Mouse (Mus musculus) kidney, embryonic 16.5 days (tissue): Measurements from ENCODE around the gene Lpin1. TPM values are rescaled to one million over a fixed set of nuclear protein-coding genes. Genes with fewer than 3 reads are reported as not detected.

Experiments
- ATAC-seq: fragments of 200-750 bp; cut with Nextera tagmentation; 2 replicates; pipeline ENCODE4 v1.8.0; 2017; ENCODE audit warnings: moderate TSS enrichment; ENCODE audit not compliant: low FRiP score, low TSS enrichment
- H3K27ac ChIP-seq: fragments of 300-500 bp; sonication (generic); 2 replicates; pipeline ENCODE4 v1.5.1; 2014; ENCODE audit warnings: low read length
- H3K27me3 ChIP-seq: fragments of 300-500 bp; sonication (generic); 2 replicates; pipeline ENCODE4 v1.6.1; 2014; ENCODE audit warnings: low read length, control low read depth, mixed read lengths; ENCODE audit not compliant: insufficient read depth
- H3K36me3 ChIP-seq: fragments of 300-500 bp; sonication (generic); 2 replicates; pipeline ENCODE4 v1.6.1; 2014; ENCODE audit warnings: low read length, control low read depth, mixed read lengths; ENCODE audit not compliant: insufficient read depth
- H3K4me1 ChIP-seq: fragments of 300-500 bp; sonication (generic); 2 replicates; pipeline ENCODE4 v1.6.1; 2014; ENCODE audit warnings: low read length, control low read depth, mixed read lengths; ENCODE audit not compliant: insufficient read depth
- H3K4me2 ChIP-seq: fragments of 300-500 bp; sonication (generic); replicated peaks from 2 replicates; pipeline ENCODE4 v1.6.1; 2014; ENCODE audit warnings: low read depth, low read length
- H3K4me3 ChIP-seq: fragments of 300-500 bp; sonication (generic); 2 replicates; pipeline ENCODE4 v1.5.1; 2014; ENCODE audit warnings: mild to moderate bottlenecking, low read length
- H3K9ac ChIP-seq: fragments of 300-500 bp; sonication (generic); replicated peaks from 2 replicates; pipeline ENCODE4 v1.6.1; 2014; ENCODE audit warnings: low read length
- H3K9me3 ChIP-seq: fragments of 300-500 bp; sonication (generic); 2 replicates; pipeline ENCODE4 v1.6.1; 2016; ENCODE audit warnings: low read length, control low read depth
- WGBS: fragments of 180-500 bp; shearing (Covaris S2); extraction: QIAGEN DNeasy Blood & Tissue Kit; methylation state at CpG from one replicate; pipeline ENCODE4 v1.1.7; 2014; 5-methylcytosine and 5-hydroxymethylcytosine counted together
- polyA plus RNA-seq: library from polyadenylated mRNA; unstranded; fragments of >200 nt; fragmentation: Nextera tagmentation; extraction: Ambion mirVana; gene quantifications from 2 replicates; pipeline ENCODE4 v1.2.1, GENCODE M21; 2015

Lpin1 gene
- polyA plus RNA-seq, 1 experiment from 2014 or later: 5.7 TPM

DNA sequence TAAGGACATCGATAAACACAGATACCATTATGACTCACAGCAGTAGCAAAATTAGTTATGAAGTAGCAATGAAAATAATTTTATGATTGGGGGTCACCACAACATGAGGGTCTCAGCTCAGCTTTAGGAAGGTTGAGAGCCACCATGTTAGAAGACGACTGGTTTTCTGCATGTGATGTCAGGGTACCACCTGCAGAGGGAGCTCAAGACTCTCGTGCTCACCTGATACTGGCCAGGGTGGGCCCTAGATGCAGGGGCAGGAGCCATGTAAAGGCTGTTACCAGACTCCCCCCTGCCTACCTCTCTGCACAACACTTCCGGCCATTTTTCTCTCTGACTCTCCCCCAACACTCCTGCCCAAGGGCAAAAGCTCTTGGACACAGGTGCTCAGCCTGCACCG, 31.2 kb upstream of the Lpin1 start:
- Histone ChIP-seq H3K4me3 (no peak overlapping the region), H3K27me3 (no peaks in the 10 kb centered on the region), H3K36me3 (no peaks in the 10 kb centered on the region), H3K4me2 (no peak overlapping the region), H3K9me3 (no peaks in the 10 kb centered on the region), H3K4me1 (no peaks in the 10 kb centered on the region), H3K9ac (no peak overlapping the region), H3K27ac (no peak overlapping the region)
- no peak for ATAC-seq
- WGBS: 57% methylated on average over 5 of the region's 5 CpGs

- H3K27me3 ChIP-seq: no peaks in the 10 kb centered on the region
- H3K27ac ChIP-seq: no peak overlapping the region
- no peak overlapping the region for H3K4me3 ChIP-seq
- H3K36me3 ChIP-seq: no peaks in the 10 kb centered on the region
- H3K4me1 ChIP-seq: no peaks in the 10 kb centered on the region
- ATAC-seq: no peak
- H3K9me3 ChIP-seq: no peaks in the 10 kb centered on the region
- no peak overlapping the region for H3K4me2 ChIP-seq
- 82% methylated on average over 6 of the region's 6 CpGs for WGBS
- H3K9ac ChIP-seq: no peak overlapping the region
Observed at GRCm38 (mm10) chr12:16640075-16640474, 29.3 kb upstream of the Lpin1 start.

DNA sequence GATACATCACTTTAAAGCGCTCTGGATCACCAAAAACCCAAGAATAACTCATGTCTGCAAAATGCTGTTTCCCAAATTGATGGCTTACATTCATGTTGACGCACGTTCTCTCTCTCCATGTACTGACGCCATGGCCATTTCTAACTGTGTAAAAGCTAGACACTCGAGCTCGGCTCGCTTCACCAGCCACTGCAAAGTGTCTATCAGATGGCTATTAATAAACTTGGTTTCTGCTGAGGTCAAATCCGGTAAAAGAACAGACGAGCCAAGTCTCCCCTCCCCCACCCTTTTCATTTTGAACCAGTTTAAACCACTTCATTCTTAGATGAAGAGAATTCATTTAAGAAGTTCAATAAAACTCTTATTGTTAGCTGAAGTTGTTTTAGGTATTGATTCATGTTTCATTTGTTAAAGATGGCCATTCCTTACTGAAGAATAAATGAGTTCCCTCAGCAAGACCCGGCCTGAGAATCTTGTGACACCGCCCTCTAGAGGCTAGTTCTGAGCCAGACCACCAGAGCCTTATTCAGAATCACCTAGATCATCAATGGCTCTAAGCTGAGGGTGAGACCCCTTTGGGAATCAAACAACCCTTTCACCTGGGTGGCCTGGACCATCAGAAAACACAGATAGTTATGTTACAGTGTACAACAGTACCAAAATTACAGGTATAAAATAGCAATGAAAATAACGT, 28.5 kb upstream of the Lpin1 start:
- no peak for ATAC-seq
- Histone ChIP-seq H3K4me2 (no peak overlapping the region), H3K4me3 (no peak overlapping the region), H3K4me1 (no peaks in the 10 kb centered on the region), H3K9ac (no peak overlapping the region), H3K36me3 (no peaks in the 10 kb centered on the region), H3K27me3 (no peaks in the 10 kb centered on the region), H3K9me3 (no peaks in the 10 kb centered on the region), H3K27ac (no peak overlapping the region)
- 71% methylated on average over 12 of the region's 12 CpGs for WGBS

DNA sequence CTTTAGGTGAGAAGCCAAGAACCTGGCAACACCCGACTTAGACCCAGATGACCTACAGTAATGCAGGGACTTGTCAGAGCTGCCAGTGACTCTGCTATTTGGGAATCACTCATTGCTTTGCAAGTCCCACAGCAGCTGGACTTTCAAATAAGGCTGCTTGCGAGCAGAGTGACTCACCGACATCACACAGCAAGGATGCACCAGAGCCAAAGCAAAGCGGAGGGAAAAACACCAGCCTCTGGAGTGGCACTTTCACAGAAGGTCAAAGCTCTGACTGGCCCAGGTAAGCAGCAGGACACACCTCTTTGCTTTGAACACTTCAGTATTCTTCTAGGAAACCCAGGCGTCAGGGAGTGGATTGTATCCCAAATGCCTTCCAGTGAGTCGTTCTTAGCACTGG, 25.1 kb upstream of the Lpin1 start:
- no peaks in the 10 kb centered on the region for H3K27me3 ChIP-seq
- no peak overlapping the region for H3K9ac ChIP-seq
- no peak overlapping the region for H3K27ac ChIP-seq
- WGBS: 71% methylated on average over 6 of the region's 6 CpGs
- no peaks in the 10 kb centered on the region for H3K36me3 ChIP-seq
- no peak overlapping the region for H3K4me3 ChIP-seq
- H3K4me1 ChIP-seq: no peaks in the 10 kb centered on the region
- no peaks in the 10 kb centered on the region for H3K9me3 ChIP-seq
- H3K4me2 ChIP-seq: no peak overlapping the region
- no peak for ATAC-seq

DNA sequence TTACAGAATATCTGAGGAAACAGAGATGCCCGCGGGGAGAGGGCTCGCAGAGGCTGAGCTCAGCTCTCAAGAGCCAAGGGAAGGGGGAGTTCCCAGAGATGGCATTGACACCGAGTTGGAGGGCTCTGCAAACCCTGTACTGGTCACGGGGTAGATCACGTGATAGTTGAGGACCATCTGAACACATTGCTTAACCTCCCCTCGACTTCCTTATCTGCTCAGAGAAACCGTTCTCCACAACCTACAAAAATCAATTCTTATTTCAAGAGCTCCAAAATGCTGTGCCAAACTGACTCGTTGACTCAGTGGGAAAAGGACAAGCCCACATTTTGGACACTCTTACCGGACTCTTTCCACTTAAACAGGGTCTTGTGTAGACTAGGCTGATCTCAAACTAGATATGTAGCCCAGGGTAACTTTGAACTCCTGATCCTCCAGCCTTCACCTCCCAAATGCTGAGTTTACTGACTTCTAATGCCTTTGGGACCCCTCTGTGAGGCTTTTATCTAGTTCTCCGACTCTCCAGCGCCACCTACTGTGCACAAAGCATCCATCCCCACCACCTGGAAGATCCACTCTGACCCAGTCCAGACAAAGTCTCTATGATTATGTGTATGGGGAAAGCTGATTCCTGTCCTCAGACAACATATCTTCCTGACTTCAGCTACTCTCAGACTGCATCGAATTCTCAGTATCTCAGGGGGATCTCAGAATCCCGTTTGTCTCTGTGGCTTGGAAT, 23.5 kb upstream of the Lpin1 start:
- no peak for ATAC-seq
- Histone ChIP-seq H3K9ac (no peak overlapping the region), H3K4me2 (no peak overlapping the region), H3K36me3 (no peaks in the 10 kb centered on the region), H3K4me3 (no peak overlapping the region), H3K9me3 (no peaks in the 10 kb centered on the region), H3K27ac (no peak overlapping the region), H3K4me1 (no peaks in the 10 kb centered on the region), H3K27me3 (no peaks in the 10 kb centered on the region)
- WGBS: 59% methylated on average over 14 of the region's 14 CpGs

- ATAC-seq: no peak
- H3K4me3 ChIP-seq: no peak overlapping the region
- 57% methylated on average over 6 of the region's 6 CpGs for whole genome bisulfite sequencing
Observed at GRCm38 (mm10) chr12:16633235-16633634, 22.5 kb upstream of the Lpin1 start.

GRCm38 (mm10) chr12:16631423-16631822, 20.7 kb upstream of the Lpin1 start:
- no peak overlapping the region for H3K4me3 ChIP-seq
- no peak overlapping the region for H3K4me2 ChIP-seq
- WGBS: 73% methylated on average over 2 of the region's 2 CpGs
- no peaks in the 10 kb centered on the region for H3K4me1 ChIP-seq
- H3K9me3 ChIP-seq: no peaks in the 10 kb centered on the region
- H3K9ac ChIP-seq: no peak overlapping the region
- no peaks in the 10 kb centered on the region for H3K27me3 ChIP-seq
- ATAC-seq: no peak
- H3K36me3 ChIP-seq: no peaks in the 10 kb centered on the region
- no peak overlapping the region for H3K27ac ChIP-seq

More at GRCm38 (mm10) chr12:16633235-16633634, 22.5 kb upstream of the Lpin1 start:
- Histone ChIP-seq H3K36me3 (no peaks in the 10 kb centered on the region), H3K4me2 (no peak overlapping the region), H3K27me3 (no peaks in the 10 kb centered on the region), H3K9me3 (no peaks in the 10 kb centered on the region), H3K9ac (no peak overlapping the region), H3K4me1 (no peaks in the 10 kb centered on the region), H3K27ac (no peak overlapping the region)

DNA sequence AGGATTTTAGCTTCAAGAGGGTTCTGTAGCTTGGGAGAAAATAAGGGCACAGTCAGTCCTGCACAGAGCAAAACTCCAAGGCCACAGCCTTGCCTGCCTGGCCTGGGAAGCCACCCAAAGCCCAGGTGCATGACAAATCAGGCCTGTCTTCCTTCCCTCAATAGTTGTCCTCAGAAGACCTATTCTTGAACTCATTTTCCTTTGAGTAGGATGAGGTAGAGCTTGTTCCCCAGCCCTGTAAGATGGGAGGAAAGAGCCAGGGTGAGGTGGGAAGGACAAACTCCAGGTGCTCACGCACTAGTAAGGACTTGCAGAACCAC, 20.1 kb upstream of the Lpin1 start:
- H3K4me3 ChIP-seq: no peak overlapping the region
- H3K4me2 ChIP-seq: no peak overlapping the region
- no peaks in the 10 kb centered on the region for H3K4me1 ChIP-seq
- H3K9me3 ChIP-seq: no peaks in the 10 kb centered on the region
- ATAC-seq: no peak
- H3K36me3 ChIP-seq: no peaks in the 10 kb centered on the region
- no peak overlapping the region for H3K9ac ChIP-seq
- WGBS: 88% methylated on average over 1 of the region's 1 CpGs
- H3K27ac ChIP-seq: no peak overlapping the region
- no peaks in the 10 kb centered on the region for H3K27me3 ChIP-seq

GRCm38 (mm10) chr12:16630152-16630865, 19.5 kb upstream of the Lpin1 start:
- Histone ChIP-seq H3K9ac (no peak overlapping the region), H3K36me3 (no peaks in the 10 kb centered on the region), H3K27me3 (no peaks in the 10 kb centered on the region), H3K4me2 (no peak overlapping the region), H3K9me3 (no peaks in the 10 kb centered on the region), H3K4me1 (no peaks in the 10 kb centered on the region), H3K27ac (no peak overlapping the region), H3K4me3 (no peak overlapping the region)
- peak; percentile 69; the same call in 1 of the 2 replicates for ATAC-seq
- WGBS: 47% methylated on average over 7 of the region's 7 CpGs

- H3K36me3 ChIP-seq: no peaks in the 10 kb centered on the region
- peaks cover 14% of the 10 kb centered on the region for H3K4me1 ChIP-seq
- no peak overlapping the region for H3K4me3 ChIP-seq
- H3K9ac ChIP-seq: no peak overlapping the region
- no peak overlapping the region for H3K4me2 ChIP-seq
- no peaks in the 10 kb centered on the region for H3K27me3 ChIP-seq
- WGBS: 83% methylated on average over 3 of the region's 3 CpGs
- ATAC-seq: no peak
- no peaks in the 10 kb centered on the region for H3K9me3 ChIP-seq
- no peak overlapping the region for H3K27ac ChIP-seq
Observed at GRCm38 (mm10) chr12:16620230-16620629, 9.5 kb upstream of the Lpin1 start.
